Mouse (Mus musculus): ENCODE results near the gene Jph2.
A peak's percentile ranks its signal among the peaks of the same experiment; 100 is the strongest.

Jph2 gene

DNA sequence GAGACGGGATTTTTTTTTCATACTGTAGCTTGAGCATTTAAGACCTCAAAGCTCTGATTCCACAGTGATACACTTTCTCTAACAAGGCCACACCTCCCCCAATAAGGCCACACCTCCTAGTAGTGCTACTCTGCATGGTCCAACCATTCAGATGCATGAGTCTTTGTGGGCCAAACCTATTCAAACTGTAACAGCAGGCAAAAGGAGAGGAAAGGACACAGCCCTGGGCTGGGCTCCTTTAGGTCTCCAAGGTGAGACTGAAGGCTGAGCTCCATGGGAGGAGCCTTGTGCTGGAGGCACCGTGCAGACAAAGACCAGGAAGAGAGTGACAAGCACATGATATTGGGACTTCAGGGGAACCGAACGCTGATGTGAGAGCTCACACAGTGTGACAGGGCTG is 80.5 kb downstream of the Jph2 start:
- no peak for DNase-seq (ENCODE audit: extremely low spot score, low read depth, low spot score)

DNA sequence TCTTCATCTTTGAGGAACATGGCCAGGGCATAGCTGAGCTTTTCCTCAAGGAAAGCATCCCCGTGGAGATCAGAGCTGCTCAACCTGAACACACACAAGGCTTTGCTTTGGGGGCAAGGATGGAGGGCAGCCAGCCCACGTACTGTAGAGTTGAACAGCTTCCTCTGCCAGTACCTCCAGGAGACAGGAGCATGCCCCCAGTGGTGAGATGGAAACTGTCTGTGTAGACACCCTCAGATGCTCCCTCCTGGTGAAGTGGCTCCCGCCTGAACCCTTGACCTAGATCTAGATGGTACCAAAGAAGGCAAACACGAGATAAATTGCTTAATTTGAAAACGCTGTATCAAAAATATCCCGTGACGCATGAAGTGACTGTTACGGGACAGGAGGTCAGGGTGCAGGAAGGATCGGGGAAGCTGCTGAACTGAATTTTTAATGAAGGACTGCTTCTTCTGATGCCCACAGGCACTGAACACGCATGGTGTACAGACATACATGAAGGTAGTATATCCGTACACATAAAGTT is 87.6 kb downstream of the Jph2 start:
- no peak for DNase-seq (ENCODE audit: extremely low spot score, low read depth, low spot score)

DNA sequence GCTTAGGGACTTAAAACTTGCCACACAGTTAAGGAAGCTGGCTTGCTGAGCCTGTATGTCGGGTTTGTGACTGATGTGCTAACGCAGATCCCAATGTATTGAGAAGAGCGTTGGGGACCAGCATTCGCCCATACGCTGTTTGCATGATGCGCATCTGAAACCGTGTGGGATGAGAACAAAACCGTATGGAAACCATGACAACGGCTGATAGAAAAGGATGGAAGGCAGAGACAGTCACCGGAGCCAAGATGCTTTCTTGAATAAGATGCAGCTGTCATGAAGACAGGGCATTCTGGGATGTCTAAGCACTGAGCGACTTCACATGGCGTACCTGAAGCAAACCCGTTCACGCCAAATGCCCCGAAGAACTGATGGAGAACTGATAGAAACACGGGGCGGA is 88.4 kb downstream of the Jph2 start:
- no peak for DNase-seq (ENCODE audit: extremely low spot score, low read depth, low spot score)

DNA sequence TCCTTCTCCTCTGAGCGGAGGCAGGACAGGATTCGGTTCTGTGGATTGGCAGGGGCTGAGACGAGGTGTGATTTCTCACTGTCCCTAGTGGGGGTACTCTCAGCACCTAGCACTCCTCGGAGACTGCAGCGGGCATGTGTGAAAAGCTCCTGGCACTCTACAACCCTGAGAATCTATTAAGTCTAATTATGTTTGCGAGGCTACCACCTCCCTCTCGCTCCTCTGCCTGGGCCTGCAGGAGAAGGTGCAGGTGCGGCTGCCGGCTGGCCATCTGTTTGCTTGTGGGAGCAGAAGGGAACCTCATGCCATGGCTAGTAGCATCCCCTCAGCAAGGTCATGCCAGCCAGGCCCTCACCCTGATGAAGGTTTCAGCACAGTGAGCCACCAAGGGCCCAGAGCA is 94.8 kb downstream of the Jph2 start:
- no peak for DNase-seq (ENCODE audit: extremely low spot score, low read depth, low spot score)

DNA sequence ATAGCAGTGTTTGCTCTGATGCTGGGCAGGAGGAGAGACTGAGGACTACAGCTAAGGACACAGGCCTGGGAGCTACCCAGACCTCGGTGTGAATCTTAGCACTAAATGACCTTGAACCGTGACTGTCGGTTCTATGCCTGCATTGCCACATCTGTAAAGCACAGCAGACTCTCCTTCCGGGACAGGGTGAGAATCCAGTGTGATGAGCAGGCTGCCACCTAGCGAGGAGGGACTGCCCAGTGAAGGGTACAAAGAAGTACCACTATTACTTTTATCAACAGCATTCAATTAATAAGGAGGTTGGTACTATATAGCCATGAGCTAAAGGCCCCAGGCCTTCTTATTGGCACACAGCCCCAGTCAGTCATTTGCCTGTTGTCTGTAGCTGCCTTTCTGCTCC is 96.2 kb downstream of the Jph2 start:
- DNase-seq (ENCODE audit: extremely low spot score, low read depth, low spot score): no peak

DNA sequence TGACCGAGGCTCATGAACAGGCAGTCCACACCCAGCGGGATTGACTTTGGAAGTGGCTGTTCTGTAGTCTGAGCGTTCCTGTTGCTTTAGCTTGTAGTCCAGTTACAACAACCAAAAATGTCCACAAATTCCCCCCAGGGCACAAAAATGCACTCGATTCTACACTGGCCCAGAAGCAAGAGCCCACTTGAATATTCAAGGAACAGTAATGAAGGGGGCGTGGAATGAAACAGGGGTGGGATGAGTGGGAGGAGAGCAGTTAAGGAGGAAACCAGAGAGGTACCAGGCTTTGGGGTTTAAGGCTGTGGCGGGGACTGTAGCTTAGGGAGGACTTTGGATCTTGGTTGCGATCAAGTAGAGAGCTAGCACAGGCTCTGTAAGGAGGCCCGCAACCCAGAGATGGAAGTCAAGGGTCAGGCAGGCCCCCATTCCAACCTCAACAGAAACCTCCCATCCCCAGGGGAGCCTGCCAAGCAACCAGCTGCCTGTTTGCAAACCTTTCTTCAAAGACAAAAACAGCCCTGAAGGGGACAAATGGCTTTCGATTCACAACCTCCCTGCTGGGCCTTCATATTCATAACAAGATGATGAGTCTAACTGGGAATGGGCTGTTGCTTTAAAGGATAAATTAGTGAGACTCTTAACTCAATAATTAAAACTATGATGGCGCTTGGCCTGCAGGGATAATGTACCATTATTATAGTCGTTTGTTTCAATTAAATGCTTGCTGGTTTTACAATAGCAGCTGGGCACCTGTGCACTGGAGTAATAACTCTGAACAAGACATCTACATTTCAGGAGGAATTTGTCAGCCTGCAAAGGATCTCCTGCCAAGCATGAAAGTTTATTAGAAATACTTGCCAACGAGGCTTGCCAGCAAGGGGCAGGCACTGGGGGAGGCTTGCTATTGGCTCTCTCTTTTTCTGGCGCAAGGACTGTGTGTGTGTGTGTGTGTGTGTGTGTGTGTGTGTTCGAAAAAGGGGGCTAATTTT is 97.4 kb downstream of the Jph2 start:
- DNase-seq (ENCODE audit: extremely low spot score, low read depth, low spot score): no peak

DNA sequence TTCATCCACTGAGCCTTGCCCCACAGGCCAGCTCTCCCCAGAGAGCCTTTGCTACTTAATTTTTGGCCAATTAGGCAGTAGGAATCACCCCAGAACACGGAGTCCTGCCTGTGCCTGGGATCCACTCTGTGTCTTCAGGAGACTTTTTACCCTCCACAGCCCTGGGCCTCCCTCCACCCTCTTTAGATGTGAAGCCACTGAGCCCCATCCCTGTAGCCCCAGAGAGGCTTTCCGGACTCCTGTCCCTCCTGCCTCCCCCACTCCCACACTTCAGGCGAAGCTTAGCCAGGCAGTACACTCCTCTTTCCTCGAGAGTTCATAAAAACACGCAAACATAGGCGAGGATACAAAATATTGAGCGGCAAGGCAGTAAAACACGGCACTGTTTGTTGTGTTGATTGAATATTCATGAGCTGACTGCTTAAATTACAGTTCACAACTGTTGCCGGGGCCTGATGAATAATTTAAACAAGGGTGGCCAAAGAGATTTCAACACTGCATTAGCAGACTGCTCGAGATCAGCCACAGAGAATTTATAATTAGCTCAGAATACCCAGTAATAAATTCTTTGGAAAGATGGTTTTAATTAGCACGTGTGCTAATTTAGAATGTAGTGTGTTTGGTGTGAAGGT is 100.7 kb downstream of the Jph2 start:
- no peak for DNase-seq (ENCODE audit: extremely low spot score, low read depth, low spot score)

DNA sequence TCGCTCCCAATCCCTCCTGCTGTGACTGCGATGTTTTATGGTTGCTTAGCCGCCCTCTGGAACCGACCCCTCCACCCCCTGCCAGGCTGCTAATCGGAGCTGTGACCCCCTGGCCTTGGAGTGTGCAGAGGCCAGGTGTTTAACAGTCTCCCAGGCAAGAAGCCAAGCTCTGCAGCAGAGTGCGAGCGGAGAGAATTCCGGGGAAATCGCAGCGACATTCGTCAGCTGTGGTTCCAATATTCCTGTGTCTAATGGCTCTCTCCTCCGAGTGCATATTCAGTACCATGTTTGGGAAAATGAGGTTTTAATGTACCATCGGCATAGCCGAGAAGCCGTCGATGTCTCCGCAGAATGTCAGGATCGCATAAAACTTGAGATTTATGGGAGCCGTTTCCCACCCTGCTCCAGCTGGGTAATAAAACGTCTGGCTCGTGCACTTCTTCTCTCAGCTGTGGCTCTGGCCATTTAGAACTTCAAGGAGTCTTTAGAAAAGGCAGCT is 108.9 kb downstream of the Jph2 start:
- DNase-seq (ENCODE audit: extremely low spot score, low read depth, low spot score): peak; percentile 68

Measured in hindlimb bud, embryonic 11.5 days (tissue).